Mouse (Mus musculus) cortical plate, adult 2 months (tissue): ENCODE measurements at regions not wholly inside any gene's neighbourhood (a gene's known extent, or its start where the extent isn't known, plus 50 kb on each side); places are given as distances from the start of the nearest gene placed in this dataset.

Experiments
- CTCF ChIP-seq: fragments of 200-500 bp; IDR thresholded peaks from 2 replicates; pipeline ENCODE4 v1.5.1; 2011; ENCODE audit warnings: mild to moderate bottlenecking, control low read depth, low read length; ENCODE audit not compliant: insufficient read depth; ENCODE audit errors: extremely low read depth
- POLR2A ChIP-seq: fragments of 200-500 bp; IDR thresholded peaks from 2 replicates; pipeline ENCODE4 v1.6.1; 2011; ENCODE audit warnings: mild to moderate bottlenecking, low read length, control low read depth; ENCODE audit not compliant: insufficient read depth; ENCODE audit errors: extremely low read depth

DNA sequence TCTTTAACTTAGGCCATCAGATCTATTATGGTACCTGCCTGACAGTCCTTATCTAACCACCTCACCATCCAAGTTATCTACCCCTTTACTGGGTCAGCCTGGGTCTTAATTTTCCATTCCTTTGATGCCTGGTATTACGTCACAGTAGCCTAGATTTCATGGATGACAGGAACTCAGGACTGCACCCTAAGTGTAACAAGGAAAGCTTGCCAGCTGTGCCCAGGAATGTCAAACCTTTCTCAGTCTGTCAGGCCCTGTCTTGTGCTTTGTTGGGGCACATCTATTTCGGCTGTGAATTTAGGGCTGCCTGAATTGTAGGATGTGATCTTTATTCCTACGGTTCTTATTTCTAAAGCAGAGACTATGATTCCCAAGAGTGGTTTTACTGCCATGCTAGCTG, 94.6 kb upstream of the Arhgap5 start:
- no peak for TF ChIP-seq CTCF
- no peak for TF ChIP-seq POLR2A
